ENCODE assay signal across 27 mouse cellular contexts in the genomic region with DNA sequence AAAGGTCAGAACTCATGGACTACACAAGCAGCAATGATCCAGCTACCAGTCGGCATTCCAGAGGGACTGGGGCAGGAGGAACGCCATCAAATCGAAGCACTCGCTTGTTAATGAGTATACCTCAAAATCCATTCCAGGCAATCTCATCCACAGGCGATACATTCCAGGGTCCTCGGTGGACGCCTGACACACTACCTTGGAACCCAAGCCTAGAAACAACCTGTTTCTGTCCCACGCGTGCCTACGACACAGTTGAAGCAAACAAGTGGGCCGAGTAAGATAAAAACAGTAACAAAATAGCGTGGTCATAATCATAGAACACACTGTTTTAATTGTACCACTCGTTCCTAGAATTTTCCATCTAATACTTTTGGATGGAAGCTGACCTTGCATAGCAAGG. TPM values are rescaled to one million over a fixed set of nuclear protein-coding genes. Genes with fewer than 3 reads are reported as not detected.
"Had no signal": no experiment of that assay in that cellular context is flagged by ENCODE, and none has a peak within 500 bp of the region (broad histone marks: within the 10 kb centered on the region; RNA-seq: fewer than 3 reads in every experiment).

No protein-coding gene starts in this region.

- H3K9me3 ChIP-seq: heart, embryonic 13.5 days; heart, embryonic 15.5 days; hindbrain, embryonic 13.5 days; hindbrain, embryonic 15.5 days; intestine, embryonic 15.5 days; limb, embryonic 13.5 days; limb, embryonic 15.5 days; liver, embryonic 13.5 days had no signal

- H3K4me2 ChIP-seq: heart, embryonic 13.5 days; heart, embryonic 15.5 days; hindbrain, embryonic 13.5 days; hindbrain, embryonic 15.5 days; intestine, embryonic 15.5 days; limb, embryonic 13.5 days; limb, embryonic 15.5 days; liver, embryonic 13.5 days had no signal

- H3K27me3 ChIP-seq: heart, embryonic 13.5 days; heart, embryonic 15.5 days; hindbrain, embryonic 13.5 days; hindbrain, embryonic 15.5 days; intestine, embryonic 15.5 days; limb, embryonic 13.5 days; limb, embryonic 15.5 days; liver, embryonic 13.5 days had no signal

- H3K9ac ChIP-seq: forebrain, postnatal 0 days; heart, embryonic 13.5 days; heart, embryonic 15.5 days; hindbrain, embryonic 13.5 days; hindbrain, embryonic 15.5 days; intestine, embryonic 15.5 days; limb, embryonic 13.5 days; limb, embryonic 15.5 days; liver, embryonic 13.5 days had no signal

- ATAC-seq: forebrain, postnatal 0 days; hindbrain, postnatal 0 days; intestine, embryonic 15.5 days had no signal

- DNase-seq: forebrain, postnatal 0 days; gastrocnemius, postnatal 14 days; gastrocnemius, postnatal 36 days; heart, adult 11 months; heart, adult 2 months; heart, postnatal 14 days; heart, postnatal 36 days; kidney, adult 11 months; kidney, postnatal 10 days; kidney, postnatal 25 days; layer of hippocampus, adult 9-11 months; layer of hippocampus, postnatal 36 days; left cerebral cortex, postnatal 4 days; liver, embryonic 13.5 days had no signal

- H3K4me1 ChIP-seq: liver, embryonic 13.5 days had no signal

- H3K36me3 ChIP-seq: heart, embryonic 15.5 days; hindbrain, embryonic 15.5 days; intestine, embryonic 15.5 days; liver, embryonic 13.5 days had no signal

- H3K27ac ChIP-seq: heart, adult 2 months; heart, embryonic 13.5 days; heart, embryonic 15.5 days; hindbrain, embryonic 15.5 days; hindbrain, postnatal 0 days; intestine, embryonic 15.5 days; limb, embryonic 15.5 days; liver, embryonic 13.5 days had no signal

- H3K4me3 ChIP-seq: heart, adult 2 months; heart, embryonic 13.5 days; heart, embryonic 15.5 days; hindbrain, embryonic 13.5 days; hindbrain, embryonic 15.5 days; intestine, embryonic 15.5 days; limb, embryonic 13.5 days; limb, embryonic 15.5 days; liver, embryonic 13.5 days had no signal

RNA-seq across cellular contexts. Expression of gene Txndc2, which starts 55.0 kb away (rescaled TPM):
- polyA plus RNA-seq: forebrain, postnatal 0 days; heart, embryonic 13.5 days; heart, embryonic 15.5 days; hindbrain, embryonic 11.5 days; intestine, embryonic 15.5 days; kidney, embryonic 14.5 days; large intestine, adult 2 months; limb, embryonic 11.5 days; liver, adult 2 months; liver, embryonic 13.5 days had no signal
